Comparison of ENCODE assay signal across 8 mouse cellular contexts in genomic region chr6:87979728-87980127, GRCm38 (mm10). TPM values are rescaled to one million over a fixed set of nuclear protein-coding genes. Genes with fewer than 3 reads are reported as not detected.
DNase-seq lines count a peak whose midpoint lies in the region; ATAC-seq and TF ChIP-seq lines count a peak whose summit lies in the region.

No protein-coding gene starts in this region.

- H3K27ac ChIP-seq in lung, embryonic 14.5 days (ENCODE audit: low read depth), result 0 out of 2 replicates have a peak overlapping the region, but pooled peaks have one; percentile 43
- no peak overlapping the region for H3K27ac ChIP-seq in lung, postnatal 0 days (ENCODE audit: low read length)
- peak overlapping the region; percentile 94; the same call in 1 of the 2 replicates for H3K27ac ChIP-seq in forebrain, embryonic 15.5 days (replicated peaks)
- H3K27ac ChIP-seq in limb, embryonic 13.5 days, result peak overlapping the region; percentile 11; the same call in 1 of the 2 replicates
- H3K27ac ChIP-seq in stomach, embryonic 14.5 days (ENCODE audit: low read length), result no peak overlapping the region

- intact Hi-C loops in left cerebral cortex, postnatal 25 days (cut with DNase I), result loop anchor here (5.0 kb wide), 1 partner anchor 67 kb away; the partner anchor contains the start of gene Hmces

- H3K36me3 ChIP-seq in lung, embryonic 14.5 days (ENCODE audit: insufficient read depth), result peaks cover 15% of the 10 kb centered on the region
- no peaks in the 10 kb centered on the region for H3K36me3 ChIP-seq in lung, postnatal 0 days (ENCODE audit: insufficient read depth, low read length)
- H3K36me3 ChIP-seq in forebrain, embryonic 15.5 days, result peaks cover 15% of the 10 kb centered on the region
- H3K36me3 ChIP-seq in limb, embryonic 13.5 days, result peaks cover 13% of the 10 kb centered on the region
- peaks cover 3% of the 10 kb centered on the region; the same call in 1 of the 2 replicates for H3K36me3 ChIP-seq in stomach, embryonic 14.5 days (ENCODE audit: control insufficient read depth, insufficient read depth, low read length)

- H3K4me2 ChIP-seq in lung, embryonic 14.5 days, result peak overlapping the region; percentile 84
- H3K4me2 ChIP-seq in lung, postnatal 0 days (replicated peaks; ENCODE audit: low read depth, low read length), result no peak overlapping the region
- H3K4me2 ChIP-seq in forebrain, embryonic 15.5 days (replicated peaks), result peak overlapping the region; percentile 64
- peak overlapping the region; percentile 80 for H3K4me2 ChIP-seq in limb, embryonic 13.5 days (replicated peaks)
- peak overlapping the region; percentile 65 for H3K4me2 ChIP-seq in stomach, embryonic 14.5 days (replicated peaks; ENCODE audit: low read depth, low read length)

- 0 out of 2 replicates have a peak, but pooled peaks have one; percentile 7 for ATAC-seq in lung, embryonic 14.5 days (ENCODE audit: insufficient read depth)
- ATAC-seq in lung, postnatal 0 days, result no peak
- ATAC-seq in forebrain, embryonic 15.5 days (replicated peaks), result peak; percentile 3; the same call in 1 of the 2 replicates
- ATAC-seq in limb, embryonic 13.5 days (ENCODE audit: low FRiP score, low read depth), result no peak
- ATAC-seq in stomach, embryonic 14.5 days (ENCODE audit: insufficient number of reproducible peaks, insufficient read depth, low FRiP score, low read depth), result no peak

- 62% methylated on average over 3 of the region's 3 CpGs for WGBS in lung, embryonic 14.5 days
- WGBS in lung, postnatal 0 days, result 66% methylated on average over 3 of the region's 3 CpGs
- WGBS in forebrain, embryonic 15.5 days, result 66% methylated on average over 3 of the region's 3 CpGs
- WGBS in limb, embryonic 13.5 days, result 58% methylated on average over 3 of the region's 3 CpGs
- 70% methylated on average over 3 of the region's 3 CpGs for WGBS in stomach, embryonic 14.5 days

- peak overlapping the region; percentile 93 for H3K4me3 ChIP-seq in lung, embryonic 14.5 days (ENCODE audit: low read depth, low read length)
- H3K4me3 ChIP-seq in lung, postnatal 0 days (ENCODE audit: low read depth, low read length), result no peak overlapping the region
- H3K4me3 ChIP-seq in forebrain, embryonic 15.5 days, result peak overlapping the region; percentile 90
- H3K4me3 ChIP-seq in limb, embryonic 13.5 days, result peak overlapping the region; percentile 98
- peak overlapping the region; percentile 85; the same call in 1 of the 2 replicates for H3K4me3 ChIP-seq in stomach, embryonic 14.5 days (ENCODE audit: low read depth, low read length)

- no peaks in the 10 kb centered on the region for H3K9me3 ChIP-seq in lung, embryonic 14.5 days (ENCODE audit: low read depth, low read length)
- H3K9me3 ChIP-seq in lung, postnatal 0 days (ENCODE audit: low read length), result no peaks in the 10 kb centered on the region
- no peaks in the 10 kb centered on the region for H3K9me3 ChIP-seq in forebrain, embryonic 15.5 days
- H3K9me3 ChIP-seq in limb, embryonic 13.5 days, result no peaks in the 10 kb centered on the region
- H3K9me3 ChIP-seq in stomach, embryonic 14.5 days (ENCODE audit: control insufficient read depth, low read depth, low read length), result no peaks in the 10 kb centered on the region

- no peak for TF ChIP-seq CTCF in lung, embryonic 14.5 days (IDR thresholded peaks at IDR 0.05; ENCODE audit: low read depth)
- no peak for TF ChIP-seq CTCF in lung, postnatal 0 days (IDR thresholded peaks at IDR 0.05)

- no peaks in the 10 kb centered on the region for H3K27me3 ChIP-seq in lung, embryonic 14.5 days (ENCODE audit: insufficient read depth, low read length)
- H3K27me3 ChIP-seq in lung, postnatal 0 days (replicated peaks; ENCODE audit: insufficient read depth, low read length), result no peaks in the 10 kb centered on the region
- H3K27me3 ChIP-seq in forebrain, embryonic 15.5 days, result no peaks in the 10 kb centered on the region
- H3K27me3 ChIP-seq in limb, embryonic 13.5 days, result no peaks in the 10 kb centered on the region
- H3K27me3 ChIP-seq in stomach, embryonic 14.5 days (ENCODE audit: control insufficient read depth, insufficient read depth, low read length), result no peaks in the 10 kb centered on the region

- DNase-seq in lung, embryonic 14.5 days, result no peak
- DNase-seq in lung, postnatal 0 days (ENCODE audit: low spot score), result no peak
- no peak for DNase-seq in left cerebral cortex, adult 9 months (ENCODE audit: low spot score in 2 of 2)
- DNase-seq in left cerebral cortex, postnatal 25 days (ENCODE audit: low spot score in 2 of 2), result no peak
- no peak for DNase-seq in urinary bladder, postnatal 14 days (ENCODE audit: low spot score)

- H3K9ac ChIP-seq in lung, embryonic 14.5 days, result 0 out of 2 replicates have a peak overlapping the region, but pooled peaks have one; percentile 89
- H3K9ac ChIP-seq in lung, postnatal 0 days (replicated peaks; ENCODE audit: low read depth), result no peak overlapping the region
- no peak overlapping the region for H3K9ac ChIP-seq in forebrain, embryonic 15.5 days (replicated peaks)
- H3K9ac ChIP-seq in limb, embryonic 13.5 days, result no peak overlapping the region
- H3K9ac ChIP-seq in stomach, embryonic 14.5 days (replicated peaks; ENCODE audit: low read depth, low read length), result no peak overlapping the region

- TF ChIP-seq EP300 in lung, postnatal 0 days (IDR thresholded peaks at IDR 0.05), result no peak

- peaks cover 12% of the 10 kb centered on the region for H3K4me1 ChIP-seq in lung, embryonic 14.5 days (ENCODE audit: insufficient read depth)
- peaks cover 3% of the 10 kb centered on the region; the same call in 1 of the 2 replicates for H3K4me1 ChIP-seq in lung, postnatal 0 days (ENCODE audit: insufficient read depth, low read depth, low read length)
- H3K4me1 ChIP-seq in forebrain, embryonic 15.5 days, result peaks cover 21% of the 10 kb centered on the region
- peaks cover 20% of the 10 kb centered on the region for H3K4me1 ChIP-seq in limb, embryonic 13.5 days
- peaks cover 10% of the 10 kb centered on the region; the same call in 1 of the 2 replicates for H3K4me1 ChIP-seq in stomach, embryonic 14.5 days (ENCODE audit: control insufficient read depth, insufficient read depth, low read length)

RNA-seq across cellular contexts. Expression of gene H1fx, which starts 1.7 kb away (rescaled TPM):
- 62.9 and 74.4 TPM in 2 replicates for polyA plus RNA-seq in lung, embryonic 14.5 days (2014; fragmentation: Nextera tagmentation; extraction: Ambion mirVana)
- 9.1 and 11.5 TPM in 2 replicates for polyA plus RNA-seq in lung, postnatal 0 days (2015; fragmentation: Nextera tagmentation; extraction: Ambion mirVana)
- 50.3 and 70.8 TPM in 2 replicates for polyA plus RNA-seq in forebrain, embryonic 15.5 days (2015; fragmentation: Nextera tagmentation; extraction: Ambion mirVana)
- 27.8 and 40.0 TPM in 2 replicates for polyA plus RNA-seq in limb, embryonic 13.5 days (2015; fragmentation: Nextera tagmentation; extraction: Ambion mirVana)
- polyA plus RNA-seq in stomach, embryonic 14.5 days (2014; fragmentation: Nextera tagmentation; extraction: Ambion mirVana), result 19.6 and 20.1 TPM in 2 replicates
- 10 to 100 TPM; 59.2 to 60.8 TPM for total RNA-seq in left cerebral cortex, postnatal 25 days (2021)

Comparison
In these comparisons a context has a peak if more than half of its experiments do, and no peak if none do; other contexts are left out.
1. ATAC-seq: peak in lung, embryonic 14.5 days (single experiment) and forebrain, embryonic 15.5 days (single experiment); none in lung, postnatal 0 days (single experiment), limb, embryonic 13.5 days (single experiment) and stomach, embryonic 14.5 days (single experiment).
2. H3K27ac ChIP-seq: peak in lung, embryonic 14.5 days (single experiment), forebrain, embryonic 15.5 days (single experiment) and limb, embryonic 13.5 days (single experiment); none in lung, postnatal 0 days (single experiment) and stomach, embryonic 14.5 days (single experiment).